Mouse (Mus musculus): ENCODE data around the gene Mlana.

The Mlana gene

DNA sequence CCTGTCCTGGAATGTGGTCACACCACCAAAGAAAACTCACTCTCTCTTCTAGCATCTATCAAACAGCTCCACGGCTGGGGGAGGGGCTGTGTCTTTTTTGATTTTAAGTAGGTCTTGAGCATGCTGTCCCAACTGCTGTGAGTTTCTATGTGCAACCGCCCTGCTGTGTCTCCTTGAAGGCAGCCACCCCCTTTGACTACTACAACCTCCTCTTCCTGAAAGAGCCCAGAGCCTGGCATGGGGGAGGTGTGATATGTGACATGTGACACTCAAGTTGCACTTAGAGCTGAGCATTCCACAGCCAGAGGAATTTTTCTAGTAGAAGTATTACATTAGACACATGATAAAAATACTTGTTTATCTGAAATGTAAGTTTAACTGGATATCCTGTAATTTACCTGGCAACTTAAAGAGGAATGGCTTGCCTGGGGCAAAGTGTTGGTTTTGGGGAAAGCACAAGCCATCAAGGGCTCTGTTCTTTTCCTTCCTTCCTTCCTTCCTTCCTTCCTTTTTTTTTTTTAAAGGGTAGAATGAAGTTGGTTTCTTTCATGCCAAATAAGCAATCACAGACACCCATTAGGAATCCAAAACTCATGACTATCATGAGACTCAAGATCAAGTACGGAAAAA is at the start of gene Mlana:
TSS of gene Mlana (plus strand) at position 580 of the 630 bp plus-strand sequence.
- DNase-seq (ENCODE audit: low read depth): no peak

DNA sequence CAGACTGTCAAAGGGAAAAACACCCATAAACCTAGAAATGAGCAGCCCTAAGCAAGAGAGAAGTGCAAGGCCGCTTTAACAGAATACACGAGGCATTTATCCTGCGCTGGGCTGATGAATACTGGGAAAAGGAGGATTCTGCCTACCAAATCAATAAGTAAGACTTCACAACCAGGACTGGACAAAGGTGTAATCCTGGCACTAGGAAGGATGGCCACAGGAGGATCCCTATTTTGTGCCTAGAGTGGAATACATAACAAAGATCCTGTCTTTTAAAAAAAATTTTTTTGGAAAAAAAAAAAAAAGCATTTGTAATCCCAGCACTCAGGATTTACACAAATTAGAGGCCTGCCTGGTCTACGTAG is 49.1 kb upstream of the Mlana start:
- DNase-seq (ENCODE audit: low read depth): no peak

DNA sequence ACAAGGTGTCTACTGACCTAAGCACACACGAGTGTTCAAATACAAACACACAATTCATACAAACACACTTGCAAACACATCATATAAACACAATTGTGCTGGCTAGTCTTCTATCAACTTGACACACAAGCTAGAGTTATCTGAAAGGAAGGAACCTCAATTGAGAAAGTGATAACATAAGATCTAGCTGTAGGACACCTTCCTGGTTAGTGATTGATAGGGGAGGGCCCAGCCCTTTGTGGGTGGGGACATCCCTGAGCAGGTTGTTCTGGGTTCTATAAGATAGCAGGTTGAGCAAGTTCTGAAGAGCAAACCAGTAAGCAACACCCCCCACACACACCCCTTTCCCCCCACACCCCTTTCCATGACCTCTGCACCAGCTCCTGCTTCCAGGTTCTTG is 47.9 kb upstream of the Mlana start:
- DNase-seq (ENCODE audit: low read depth): no peak

DNA sequence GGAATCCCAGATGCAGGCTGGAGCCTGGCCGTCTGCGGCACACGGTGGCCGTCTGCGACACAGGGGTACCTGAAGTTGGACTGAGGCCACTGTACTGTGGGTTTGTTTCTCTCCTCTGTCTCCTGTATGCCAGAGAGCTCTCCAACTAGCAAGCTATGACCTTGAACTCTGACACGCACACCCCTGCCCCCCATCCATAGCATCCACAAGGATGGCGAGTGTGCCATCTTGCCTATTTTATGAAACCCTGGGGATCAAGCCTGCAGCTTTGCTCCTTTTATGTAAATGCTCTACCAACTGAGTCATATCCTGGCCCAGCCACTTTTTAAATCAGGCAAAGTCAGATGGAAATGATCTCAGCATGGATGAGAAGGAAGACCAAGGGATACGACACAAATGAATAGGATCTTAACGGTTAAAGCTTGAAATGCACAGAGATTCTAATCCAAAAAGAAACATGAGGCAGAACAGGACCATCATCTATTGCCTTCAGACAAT is 43.8 kb upstream of the Mlana start:
- no peak for DNase-seq (ENCODE audit: low read depth)

DNA sequence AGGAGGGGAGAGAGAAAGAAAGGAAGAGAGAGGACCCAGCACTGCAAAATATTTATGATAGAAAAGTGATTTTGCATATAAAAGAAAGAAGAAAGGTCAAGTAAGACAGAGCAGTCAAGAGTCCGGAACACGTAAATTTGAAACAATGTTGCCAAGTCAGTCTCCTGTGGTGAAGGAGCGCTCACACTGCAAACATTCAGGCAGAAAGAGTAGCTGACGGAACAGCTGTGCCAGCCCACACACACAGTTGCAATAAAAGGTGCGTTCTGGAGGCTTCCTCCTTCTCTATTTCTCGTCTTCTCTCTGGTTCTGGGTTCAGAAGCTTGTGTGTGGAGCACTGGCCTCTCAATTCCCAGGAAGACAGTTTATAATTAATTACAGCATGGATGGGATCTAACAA is 42.5 kb upstream of the Mlana start:
- no peak for DNase-seq (ENCODE audit: low read depth)

DNA sequence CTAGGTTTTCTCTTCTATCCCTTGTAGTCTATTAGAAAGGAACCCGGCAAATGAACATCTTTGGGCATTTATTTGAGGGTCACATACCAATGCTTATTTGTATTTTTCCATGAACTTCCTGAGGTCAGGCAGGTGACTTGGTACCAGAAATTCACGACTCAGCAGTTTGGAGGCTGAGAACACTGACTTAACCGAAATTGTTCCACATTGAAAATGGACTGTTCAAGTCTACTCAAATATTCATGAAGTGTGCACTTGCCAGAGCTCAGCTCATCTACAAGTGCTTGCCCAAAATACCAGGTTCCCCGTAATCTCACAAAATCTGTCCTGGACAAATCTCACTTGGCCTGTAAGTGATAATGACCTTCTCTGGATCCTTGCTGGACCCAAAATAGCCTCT is 41.6 kb upstream of the Mlana start:
- DNase-seq (ENCODE audit: low read depth): no peak

DNA sequence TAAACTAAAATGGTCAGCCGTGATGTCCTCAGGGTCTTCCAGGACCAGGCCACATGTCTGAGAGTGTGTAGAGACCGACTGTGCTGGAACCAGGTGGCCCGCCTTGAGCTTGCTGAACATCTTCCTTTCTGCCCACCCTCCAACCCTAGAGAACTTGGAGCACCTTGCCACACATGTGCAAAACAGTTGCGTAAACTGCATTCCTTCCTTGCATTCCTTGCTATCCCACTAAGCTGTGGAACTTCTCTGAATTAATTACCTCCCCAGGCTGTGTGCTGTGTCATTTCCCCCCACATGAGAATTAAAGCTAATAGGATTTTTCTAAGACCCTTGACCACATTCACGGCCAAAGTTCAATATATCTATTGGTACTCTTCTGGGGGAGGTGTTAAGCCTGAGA is 41.0 kb upstream of the Mlana start:
- DNase-seq (ENCODE audit: low read depth): no peak

DNA sequence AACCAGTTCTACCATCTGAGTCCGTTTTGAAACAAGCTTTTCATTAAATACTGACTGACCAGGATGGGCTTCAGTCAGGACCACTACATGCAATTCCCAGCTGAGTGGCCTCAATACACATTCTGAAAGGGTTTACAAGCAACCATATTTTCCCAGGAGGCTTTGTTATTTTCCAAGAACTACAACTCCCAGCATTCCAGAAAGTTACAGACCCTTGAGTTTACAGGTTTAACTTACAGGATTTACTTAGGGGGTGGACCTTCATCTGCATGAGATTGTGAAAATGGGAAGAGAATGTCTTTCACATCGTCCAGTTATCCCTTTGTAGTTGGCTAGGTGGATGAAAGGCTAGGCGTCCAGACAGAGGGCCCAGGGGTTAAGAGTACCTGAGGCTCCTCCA is 40.6 kb upstream of the Mlana start:
- DNase-seq (ENCODE audit: low read depth): no peak

DNA sequence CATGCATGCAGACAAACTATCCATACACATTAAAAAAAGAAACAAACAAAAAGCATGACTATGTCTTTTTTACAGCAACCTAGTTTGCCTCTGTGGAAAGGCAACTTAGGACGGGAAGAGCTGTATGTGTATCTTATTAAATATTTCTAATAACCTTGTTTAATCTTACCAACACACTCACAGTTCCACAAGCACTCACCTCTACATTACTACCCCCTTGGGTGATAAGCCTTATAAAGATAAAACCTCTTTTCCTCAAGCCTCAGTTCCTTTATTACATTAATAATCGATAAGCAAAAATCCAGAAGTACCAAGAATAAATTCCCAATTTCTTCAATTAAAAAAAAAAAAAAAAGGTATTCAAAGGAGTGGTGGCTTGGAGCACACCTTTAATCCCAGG is 40.1 kb upstream of the Mlana start:
- DNase-seq (ENCODE audit: low read depth): no peak

DNA sequence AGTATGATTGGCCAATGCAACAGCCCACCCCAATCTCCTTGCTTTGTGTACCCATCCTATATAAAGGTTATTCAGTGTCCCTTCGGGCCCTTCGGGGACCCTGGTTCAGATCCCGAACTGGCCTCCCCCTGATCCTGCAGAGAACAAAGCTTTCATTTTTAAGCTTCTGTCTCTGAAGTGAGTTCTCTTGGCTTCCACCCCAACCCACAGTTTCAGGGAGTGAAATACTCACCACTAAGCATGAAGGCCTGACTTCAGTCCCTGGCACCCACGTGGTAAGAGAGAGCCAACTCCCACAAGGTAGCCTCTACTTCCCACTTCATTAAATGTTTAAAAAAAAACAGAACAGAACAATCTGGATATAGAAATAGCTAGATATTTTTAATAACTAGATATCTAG is 38.8 kb upstream of the Mlana start:
- DNase-seq (ENCODE audit: low read depth): no peak

DNA sequence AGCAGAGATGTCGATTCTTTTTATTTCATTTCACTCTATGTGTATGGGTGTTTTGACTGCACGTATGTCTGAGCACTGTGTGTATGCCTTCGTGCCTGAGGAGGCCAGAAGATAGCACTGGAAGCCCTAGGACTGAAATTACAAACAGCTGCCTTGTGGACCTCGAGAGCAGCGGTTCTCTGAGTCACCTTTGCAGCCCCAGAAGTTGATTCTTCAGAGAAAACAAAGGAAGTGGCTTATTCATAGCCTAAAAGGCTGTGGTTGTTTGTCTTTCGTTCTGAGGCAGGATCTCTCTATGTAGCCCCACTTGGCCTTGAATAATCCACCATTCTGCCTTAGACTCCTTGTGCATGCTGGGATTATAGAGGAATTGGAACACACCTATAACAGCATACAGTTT is 37.9 kb upstream of the Mlana start:
- DNase-seq (ENCODE audit: low read depth): no peak

DNA sequence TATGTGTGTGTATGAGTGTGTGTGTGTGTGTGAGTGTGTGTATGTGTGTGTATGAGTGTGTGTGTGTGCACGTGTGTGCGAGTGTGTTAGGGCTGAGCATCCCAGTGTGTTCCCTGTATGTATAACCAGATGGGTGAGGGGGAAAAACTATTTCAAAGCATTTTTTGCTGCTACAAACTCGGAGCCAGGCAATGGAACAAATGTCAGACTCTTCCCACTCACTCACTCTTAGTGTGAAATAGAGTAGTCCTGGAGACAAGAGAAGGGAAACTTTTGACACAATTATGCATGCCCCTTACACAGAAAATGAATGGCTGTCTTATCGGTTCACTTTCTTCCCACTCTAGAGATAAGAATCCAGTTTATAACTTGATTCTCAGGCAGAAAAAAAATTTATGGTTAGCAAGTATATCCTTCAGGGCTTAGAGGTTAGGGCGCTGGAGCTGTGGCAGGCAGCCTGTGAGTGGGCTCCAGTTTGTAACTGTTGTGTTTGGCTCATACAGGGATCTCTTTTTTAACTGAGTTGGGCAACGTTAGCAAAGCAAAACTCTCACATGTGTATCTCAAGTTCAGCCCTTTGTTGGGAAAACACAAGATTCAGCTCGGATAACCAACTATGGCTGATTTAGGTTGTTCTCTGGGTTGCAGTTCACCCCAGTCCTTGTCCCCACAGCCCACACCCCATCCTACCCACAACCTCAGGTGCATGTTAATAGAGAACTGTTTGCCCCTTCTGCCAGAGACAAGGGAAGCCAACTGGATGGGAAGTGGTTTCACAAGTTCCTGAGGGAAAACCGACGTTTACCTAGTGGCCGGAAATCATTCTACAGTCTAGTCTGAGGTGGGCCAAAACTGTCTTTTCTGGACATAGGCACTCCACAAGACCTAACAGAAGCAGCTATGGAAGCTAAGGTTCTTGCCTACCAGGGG is 36.5 kb upstream of the Mlana start:
- no peak for DNase-seq (ENCODE audit: low read depth)

DNA sequence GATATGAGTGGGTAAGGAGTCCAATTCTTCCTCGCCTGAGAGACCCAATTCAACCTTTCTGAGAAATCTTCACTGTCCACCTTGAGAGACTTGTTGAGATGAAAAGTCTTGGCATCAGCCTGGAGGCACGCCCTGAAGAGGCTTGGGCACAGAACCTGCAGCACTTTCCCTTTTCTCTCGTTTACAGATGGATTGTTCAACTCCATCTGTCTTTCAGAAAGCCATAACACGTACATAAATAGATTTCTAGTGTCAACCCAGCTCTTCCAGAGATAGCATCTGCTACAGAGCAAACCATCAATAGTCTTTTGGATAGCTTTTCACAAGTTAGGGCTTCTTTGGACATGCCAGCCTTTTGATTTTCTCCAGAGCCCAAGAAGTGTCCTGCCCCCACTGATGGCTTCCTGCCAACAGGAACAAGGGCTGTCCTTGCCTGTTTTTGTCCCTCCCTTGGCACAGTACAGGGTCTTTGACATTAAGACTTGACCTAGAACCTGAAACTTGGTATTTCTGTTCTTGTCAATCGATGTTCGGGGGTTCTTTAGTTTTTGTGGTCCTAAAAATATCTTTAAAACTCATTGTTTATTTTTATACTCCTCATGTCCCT is 35.5 kb upstream of the Mlana start:
- DNase-seq (ENCODE audit: low read depth): no peak

DNA sequence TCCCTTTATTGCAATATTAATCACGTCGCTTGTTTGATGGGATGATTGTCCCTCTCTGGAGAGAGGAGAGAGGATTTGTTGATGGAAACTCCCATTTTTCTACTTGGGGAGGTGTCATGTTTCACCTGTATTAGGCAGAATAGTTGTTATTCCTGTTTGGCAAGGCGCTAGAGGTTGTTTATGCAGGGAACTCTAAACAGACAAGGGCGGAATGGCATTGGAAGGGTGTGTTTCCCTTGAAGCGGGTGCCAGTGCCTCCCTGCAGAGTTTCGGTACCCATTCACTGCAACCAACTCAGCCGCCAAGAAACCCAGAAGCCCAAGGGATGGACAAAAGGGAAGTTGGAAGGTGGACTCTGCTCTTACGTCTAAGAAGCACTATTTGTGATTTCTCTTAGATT is 33.8 kb upstream of the Mlana start:
- DNase-seq (ENCODE audit: low read depth): no peak

DNA sequence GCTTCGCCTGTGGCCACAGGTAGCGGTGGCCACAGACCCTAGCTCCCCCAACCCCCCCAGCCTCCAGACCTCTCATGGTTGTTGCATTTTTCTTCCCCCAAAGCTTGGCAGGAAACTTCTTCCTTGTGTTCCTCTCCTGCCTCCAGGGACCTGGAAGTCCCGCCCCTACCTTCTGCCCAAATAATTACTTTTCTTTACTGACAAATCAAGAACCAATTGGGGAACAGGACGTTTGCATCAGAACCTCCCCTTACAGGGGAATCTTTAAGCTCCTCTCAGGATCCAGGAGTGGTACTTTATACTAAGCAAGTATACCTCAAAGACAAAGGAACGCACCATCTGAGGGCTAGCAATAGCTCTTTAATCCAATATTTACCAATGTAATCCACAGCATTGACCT is 32.7 kb upstream of the Mlana start:
- no peak for DNase-seq (ENCODE audit: low read depth)

DNA sequence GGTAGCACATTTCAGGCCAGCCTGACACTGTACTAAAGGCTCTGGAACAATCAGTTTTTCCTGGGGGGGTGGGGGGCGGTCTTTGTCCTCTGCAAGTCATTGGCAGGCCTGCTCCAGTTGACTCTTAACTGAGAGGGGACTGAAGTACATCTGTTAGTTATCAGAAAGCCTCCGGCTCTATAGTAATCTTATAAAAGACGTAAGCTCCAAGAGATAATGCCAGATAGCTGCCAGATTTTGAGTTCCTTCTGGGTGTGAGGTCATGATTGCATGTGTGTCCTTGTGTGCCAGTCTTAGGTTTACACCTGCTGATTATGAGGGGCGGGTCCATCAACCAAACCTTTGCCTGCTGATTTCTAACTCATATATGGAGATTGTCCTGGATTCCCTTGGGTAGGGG is 31.5 kb upstream of the Mlana start:
- DNase-seq (ENCODE audit: low read depth): no peak

DNA sequence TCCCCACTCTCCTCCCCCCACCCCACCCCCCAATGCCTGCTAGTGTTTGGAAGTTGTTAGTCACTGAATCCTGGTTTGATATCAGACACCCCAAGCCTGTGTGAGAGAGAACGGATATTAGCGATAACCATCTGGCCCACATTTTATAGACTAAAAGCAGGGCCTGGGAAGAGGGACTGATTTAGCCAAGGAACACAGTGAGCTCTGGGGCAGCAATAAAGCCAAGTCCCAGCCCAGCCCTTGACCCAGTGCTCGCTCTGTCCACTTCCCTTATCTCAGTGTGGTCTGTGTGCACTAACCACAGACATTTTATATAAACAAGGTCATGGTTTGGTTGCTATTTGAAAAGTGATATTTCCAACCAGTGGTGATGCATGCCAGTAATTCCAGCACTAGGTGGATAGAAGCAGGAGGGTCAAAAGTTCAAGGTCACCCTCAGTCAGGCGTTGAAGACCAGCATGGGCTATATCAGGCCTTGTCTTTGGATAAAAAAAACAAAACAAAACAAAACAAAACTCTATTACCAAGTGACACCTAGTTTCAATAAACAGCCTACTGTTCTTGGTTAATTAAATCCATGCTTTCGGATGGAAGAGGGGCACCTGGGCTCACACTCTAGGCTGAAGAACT is 30.5 kb upstream of the Mlana start:
- DNase-seq (ENCODE audit: low read depth): no peak

DNA sequence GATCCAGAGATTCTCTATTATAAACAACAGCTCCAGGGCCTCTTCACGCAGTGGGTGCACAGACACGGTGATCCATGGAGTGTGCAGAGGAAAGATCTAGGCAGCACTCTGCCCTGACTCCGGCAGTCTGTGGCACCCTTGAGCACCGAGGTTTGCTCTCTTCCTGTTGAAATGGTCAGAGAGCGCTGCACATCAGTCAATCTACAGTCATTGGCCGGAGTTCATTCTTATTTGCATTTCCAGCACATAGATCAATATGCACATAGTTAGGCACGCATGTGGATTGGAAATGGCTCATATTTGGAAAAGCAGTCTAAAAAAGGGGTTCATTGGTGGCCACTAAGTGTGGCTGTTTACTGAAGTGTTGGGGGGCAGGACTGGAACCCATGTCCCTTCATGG is 29.5 kb upstream of the Mlana start:
- DNase-seq (ENCODE audit: low read depth): no peak

DNA sequence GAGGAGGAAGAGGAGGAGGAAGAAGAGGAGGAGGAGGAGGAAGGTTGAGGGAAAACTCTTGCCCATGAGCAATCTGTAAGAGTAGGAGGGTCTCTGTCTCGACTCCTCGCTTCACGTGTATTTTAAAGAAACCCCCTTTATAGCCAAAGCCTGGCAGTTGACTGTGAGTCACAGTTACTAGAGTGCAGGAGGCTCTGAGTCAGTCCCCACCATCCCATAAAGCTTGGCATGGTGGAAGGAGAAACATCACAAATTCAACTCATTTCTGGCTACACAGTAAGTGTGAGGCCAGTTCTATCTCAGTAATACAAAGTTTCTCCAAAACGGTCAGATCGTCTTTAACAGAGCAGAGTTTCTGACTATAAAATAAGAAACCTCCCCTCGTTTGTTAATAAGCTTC is 27.4 kb upstream of the Mlana start:
- no peak for DNase-seq (ENCODE audit: low read depth)

DNA sequence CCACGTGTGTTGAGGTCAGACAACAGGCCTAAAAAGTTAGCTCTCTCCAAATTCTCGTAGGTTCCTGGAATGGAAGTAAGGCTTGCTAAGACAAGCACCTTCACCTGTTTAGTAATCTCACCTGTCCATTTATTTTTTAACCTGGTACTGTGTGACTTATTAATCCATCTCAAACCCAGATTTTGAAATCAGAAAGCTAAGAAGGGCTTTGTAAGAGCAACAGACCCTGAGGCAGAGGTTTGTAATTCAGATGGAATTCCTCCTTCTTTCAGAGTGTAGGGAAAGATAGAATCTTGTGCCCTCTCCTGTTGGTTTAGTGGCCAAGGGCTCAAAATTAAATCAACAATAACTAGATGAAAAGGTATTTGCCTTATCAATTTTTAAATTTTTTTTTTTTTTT is 26.5 kb upstream of the Mlana start:
- no peak for DNase-seq (ENCODE audit: low read depth)

DNA sequence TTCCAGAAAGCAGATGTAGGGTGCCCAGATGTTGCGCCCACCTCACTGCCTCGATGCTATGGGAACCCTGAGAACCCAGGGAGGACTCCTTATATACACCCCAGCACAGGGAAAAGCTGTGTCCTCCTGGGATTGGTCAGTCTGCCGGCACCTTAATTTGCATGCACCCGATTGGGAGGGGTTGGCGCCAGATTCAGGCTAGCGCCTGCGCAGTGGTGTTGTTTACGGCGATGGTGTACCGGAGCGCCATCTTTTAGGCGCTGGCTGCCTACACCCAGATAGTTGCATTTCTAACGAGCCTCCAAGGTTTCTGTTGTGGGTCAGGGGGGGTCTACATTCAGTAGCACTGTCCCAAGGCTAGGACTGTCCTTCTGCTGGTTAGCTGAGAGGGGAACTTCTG is 25.0 kb upstream of the Mlana start:
- DNase-seq (ENCODE audit: low read depth): no peak

DNA sequence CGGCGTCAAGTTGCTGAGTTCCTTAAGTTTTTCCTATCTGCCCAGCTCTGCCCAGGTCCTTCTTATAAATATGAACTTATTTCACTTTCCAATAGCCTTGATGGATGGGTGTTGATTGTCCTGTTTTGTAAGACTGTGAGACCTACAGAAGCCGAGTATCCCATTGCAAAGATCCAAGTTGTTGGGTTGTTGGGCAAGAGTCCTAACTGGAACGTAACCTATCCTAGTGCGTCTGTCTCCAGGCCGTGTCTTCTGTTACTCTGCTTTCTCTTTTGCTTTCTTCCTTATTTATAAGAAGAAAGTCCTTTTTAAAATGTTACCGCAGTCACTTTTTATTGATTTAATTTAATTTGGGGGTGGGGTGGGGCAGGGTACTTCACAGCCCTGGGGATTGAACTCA is 22.7 kb upstream of the Mlana start:
- no peak for DNase-seq (ENCODE audit: low read depth)

DNA sequence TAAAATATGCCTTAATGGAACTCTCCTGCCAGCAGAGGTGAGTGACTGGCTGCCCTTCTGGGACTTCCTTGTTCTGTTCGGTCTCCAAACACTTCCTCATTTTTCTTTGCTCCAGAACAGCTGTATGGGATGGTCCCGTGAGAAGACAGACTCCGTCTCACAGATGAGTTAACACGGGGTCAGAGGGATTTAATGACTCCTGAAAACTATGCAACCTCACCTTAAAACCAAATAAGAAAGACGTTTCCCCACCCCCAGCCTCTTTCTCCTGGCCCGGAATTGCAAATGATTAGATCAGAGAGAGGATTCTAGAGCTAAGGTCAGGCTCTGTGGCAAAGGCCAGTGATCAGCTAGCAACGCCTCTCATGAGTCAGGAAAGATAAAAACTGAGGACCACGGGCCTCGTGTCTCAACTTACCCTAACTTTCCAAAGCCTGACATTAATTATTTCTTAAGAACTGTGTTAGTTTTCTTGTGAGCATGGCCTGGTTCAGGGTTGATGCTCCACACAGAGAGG is 22.0 kb upstream of the Mlana start:
- DNase-seq (ENCODE audit: low read depth): peak; percentile 20

All from c-Kit-positive CD71-negative TER-119-negative erythroid progenitor cells, embryonic 14.5 days (primary cell).